Mouse (Mus musculus): ENCODE data around the gene Rsrp1. TPM values are rescaled to one million over a fixed set of nuclear protein-coding genes. Genes with fewer than 3 reads are reported as not detected.

Rsrp1 gene
- 409 and 437 TPM in 2 replicates for polyA plus RNA-seq (2015; fragmentation: Nextera tagmentation; extraction: Ambion mirVana)

GRCm38 (mm10) chr4:134923258-134924018 is at the start of gene Rsrp1:
TSS of gene Rsrp1 (plus strand) at chr4:134923592.

DNA sequence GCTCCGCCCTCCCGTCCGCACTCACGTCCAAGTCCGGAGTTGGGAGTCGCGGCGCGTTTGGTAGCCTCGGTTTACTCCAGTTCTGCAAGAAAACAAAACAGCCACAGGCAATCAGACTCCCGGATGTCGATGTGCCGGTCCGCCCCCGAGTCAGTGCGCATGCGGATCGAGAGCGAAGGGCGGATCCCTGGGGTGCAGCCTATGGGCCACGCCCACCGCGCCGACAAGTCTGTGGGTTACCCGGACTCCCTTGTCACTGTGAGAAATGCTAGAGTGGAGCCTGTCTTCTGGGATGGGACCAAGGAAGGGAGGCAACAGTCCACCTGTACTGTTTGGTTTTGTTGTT is 8.6 kb upstream of the Rsrp1 start, which contains the start of gene Tmem50a:
Gene Tmem50a (minus strand): TSS at position 161 of the 346 bp plus-strand sequence.

DNA sequence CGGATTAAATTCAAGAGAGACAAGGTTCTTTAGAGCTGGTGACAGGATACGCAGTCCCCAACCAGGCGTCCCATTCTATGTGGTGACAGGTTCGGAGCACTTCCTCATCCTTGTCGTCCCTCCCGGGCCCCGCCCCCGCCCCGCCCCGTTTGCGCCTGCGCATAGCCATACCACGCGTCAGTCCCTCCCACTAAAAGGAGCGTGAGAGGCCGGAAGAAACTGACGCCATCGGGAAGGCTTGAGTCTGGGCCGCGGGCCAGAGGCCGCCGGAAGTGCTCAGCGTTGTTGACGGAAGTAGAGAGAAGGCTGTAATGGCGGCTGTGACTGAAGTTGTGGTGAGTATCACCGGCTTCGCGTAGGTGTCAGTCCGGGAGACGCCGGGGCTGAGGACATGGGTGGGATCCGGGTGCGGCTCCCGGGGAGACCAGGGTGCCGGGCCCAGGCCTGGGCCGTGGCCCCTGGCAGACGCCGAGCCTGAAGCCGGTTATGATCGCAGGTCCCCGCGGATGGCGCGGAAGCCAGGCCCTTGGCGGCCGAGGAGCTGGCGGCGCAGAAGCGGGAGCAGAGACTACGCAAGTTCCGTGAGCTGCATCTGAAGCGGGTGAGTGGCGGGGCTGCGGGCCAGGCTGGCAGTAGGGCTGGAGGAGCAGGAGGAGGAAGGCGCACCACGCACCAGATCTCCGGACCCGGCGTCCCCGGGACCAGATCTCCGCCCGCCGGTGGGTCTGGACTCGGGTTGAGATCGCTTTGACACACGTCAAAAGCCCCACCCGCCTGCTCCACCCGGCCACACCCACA is 7.5 kb downstream of the Rsrp1 start, which contains the start of gene Syf2:
Gene Syf2 (plus strand): TSS at position 215 of the 798 bp plus-strand sequence.

Other genes starting within 250 kb of the Rsrp1 start
- 2.6 and 3.4 TPM in 2 replicates for gene Man1c1, start 219.3 kb upstream of the Rsrp1 start, polyA plus RNA-seq (2015; fragmentation: Nextera tagmentation; extraction: Ambion mirVana)
- 26.5 and 28.4 TPM in 2 replicates for gene Ldlrap1, start 155.6 kb upstream of the Rsrp1 start, polyA plus RNA-seq (2015; fragmentation: Nextera tagmentation; extraction: Ambion mirVana)
- gene Maco1, start 70.2 kb upstream of the Rsrp1 start, polyA plus RNA-seq (2015; fragmentation: Nextera tagmentation; extraction: Ambion mirVana): 21.5 and 23.4 TPM in 2 replicates
- gene Rhd, start 59.1 kb upstream of the Rsrp1 start, polyA plus RNA-seq (2015; fragmentation: Nextera tagmentation; extraction: Ambion mirVana): 439 and 534 TPM in 2 replicates
- 161 and 182 TPM in 2 replicates for gene Tmem50a, start 8.6 kb upstream of the Rsrp1 start, polyA plus RNA-seq (2015; fragmentation: Nextera tagmentation; extraction: Ambion mirVana)
- 93.2 and 97.2 TPM in 2 replicates for gene Syf2, start 7.3 kb downstream of the Rsrp1 start, polyA plus RNA-seq (2015; fragmentation: Nextera tagmentation; extraction: Ambion mirVana)
- 2.6 and 3.1 TPM in 2 replicates for gene Runx3, start 197.1 kb downstream of the Rsrp1 start, polyA plus RNA-seq (2015; fragmentation: Nextera tagmentation; extraction: Ambion mirVana)

Measured in spleen, postnatal 0 days (tissue).